Mouse (Mus musculus) MEL (cell line): ENCODE results near the gene Prickle2.

Source experiments
- CHD1 ChIP-seq: IDR thresholded peaks from 2 replicates; pipeline ENCODE4 v1.6.1; 2012; ENCODE audit warnings: low read depth, mild to moderate bottlenecking, inconsistent platforms, low read length, improper control_type of control experiment
- ELF1 ChIP-seq: IDR thresholded peaks from 2 replicates; pipeline ENCODE4 v1.6.1; 2014; ENCODE audit warnings: low read depth, mild to moderate bottlenecking, inconsistent platforms, low read length, improper control_type of control experiment, moderate library complexity
- EP300 ChIP-seq, 2 experiments: IDR thresholded peaks; 2 replicates each; pipeline ENCODE4 v1.6.1; 2011; ENCODE audit warnings: improper control_type of control experiment in 2 of 2, low read length in 2 of 2, low read depth in 1 of 2, mild to moderate bottlenecking in 1 of 2
- ETS1 ChIP-seq: IDR thresholded peaks from 2 replicates; pipeline ENCODE4 v1.6.1; 2012; ENCODE audit warnings: low read depth, mild to moderate bottlenecking, inconsistent platforms, low read length, improper control_type of control experiment, moderate library complexity
- TCF12 ChIP-seq: IDR thresholded peaks from 2 replicates; pipeline ENCODE4 v1.6.1; 2014; ENCODE audit warnings: low read depth, mild to moderate bottlenecking, inconsistent platforms, low read length, improper control_type of control experiment, moderate library complexity
- ZMIZ1 ChIP-seq: IDR thresholded peaks from 2 replicates; pipeline ENCODE4 v1.6.1; 2012; ENCODE audit warnings: low read depth, mild to moderate bottlenecking, inconsistent platforms, low read length, improper control_type of control experiment, moderate library complexity

- TF ChIP-seq ZMIZ1 (no peak), TCF12 (no peak), ELF1 (no peak), CHD1 (no peak), ETS1 (no peak), EP300 (IDR thresholded peaks at IDR 0.05; ENCODE audit: low read depth in 1 of 2, low read length in 2 of 2) (no peak)
Measured at GRCm38 (mm10) chr6:92383196-92383782, 322.7 kb downstream of the Prickle2 start.
